Mouse (Mus musculus) lung, adult 2 months (tissue): ENCODE data around the gene Bpifb3. TPM values are rescaled to one million over a fixed set of nuclear protein-coding genes. Genes with fewer than 3 reads are reported as not detected.
A peak's percentile ranks its signal among the peaks of the same experiment; 100 is the strongest.

Experiments used
- DNase-seq: peaks from one replicate; pipeline ENCODE4 v3.0.0; 2022
- H3K4me1 ChIP-seq: fragments of 200-500 bp; 2 replicates; pipeline ENCODE4 v1.6.1; 2011; ENCODE audit warnings: low read length; ENCODE audit not compliant: control insufficient read depth, insufficient read depth
- H3K4me3 ChIP-seq: fragments of 200-500 bp; replicated peaks from 2 replicates; pipeline ENCODE3; 2011; ENCODE audit warnings: low read depth, mild to moderate bottlenecking, control low read depth, low read length; ENCODE audit errors: extremely low read depth
- CTCF ChIP-seq: fragments of 200-500 bp; IDR thresholded peaks from 2 replicates; pipeline ENCODE4 v1.5.1; 2011; ENCODE audit warnings: mild to moderate bottlenecking, low read length, control low read depth; ENCODE audit not compliant: insufficient read depth
- POLR2A ChIP-seq: fragments of 200-500 bp; IDR thresholded peaks from 2 replicates; pipeline ENCODE4 v1.6.1; 2011; ENCODE audit warnings: low read depth, mild to moderate bottlenecking, control low read depth, low read length, borderline replicate concordance; ENCODE audit errors: extremely low read depth
- WGBS: fragments of 180-500 bp; shearing (Covaris S2); methylation state at CpG from one replicate; pipeline ENCODE4 v1.1.7; 2018; 5-methylcytosine and 5-hydroxymethylcytosine counted together
- polyA plus RNA-seq: library from polyadenylated mRNA; depleted of rRNA; stranded (reverse); fragments of >200 nt; gene quantifications from 2 replicates; pipeline ENCODE4 v1.2.3, GENCODE M21; 2012; rRNA removed

The Bpifb3 gene
- not detected in 2 replicates for polyA plus RNA-seq

GRCm38 (mm10) chr2:153917930-153918329 is at the start of gene Bpifb3:
Gene Bpifb3 (plus strand): TSS chr2:153918230.
- DNase-seq, result no peak
- WGBS, result 75% methylated on average over 8 of the region's 8 CpGs
- Histone ChIP-seq H3K4me3 (no peak within 1 kb of the TSS), H3K4me1 (no peaks in the 10 kb centered on the region)
- no peak for TF ChIP-seq POLR2A
- no peak for TF ChIP-seq CTCF

- Histone ChIP-seq H3K4me1 (no peaks in the 10 kb centered on the region), H3K4me3 (no peak within 1 kb of the TSS)
- WGBS, result 81% methylated on average over 4 of the region's 4 CpGs
- DNase-seq, result no peak
- no peak for TF ChIP-seq CTCF
- no peak for TF ChIP-seq POLR2A
These were observed 47.0 kb upstream of the Bpifb3 start, which contains the start of gene Sun5 for GRCm38 (mm10) chr2:153870984-153871383. Gene Sun5 (minus strand): TSS chr2:153871084.

GRCm38 (mm10) chr2:153874745-153875144 is 43.3 kb upstream of the Bpifb3 start, which contains the start of gene Bpifb2:
Gene Bpifb2 (plus strand): TSS chr2:153875045.
- WGBS, result 59% methylated on average over 9 of the region's 9 CpGs
- TF ChIP-seq POLR2A (no peak), CTCF (no peak)
- Histone ChIP-seq H3K4me1 (no peaks in the 10 kb centered on the region), H3K4me3 (no peak within 1 kb of the TSS)
- no peak for DNase-seq

GRCm38 (mm10) chr2:153899111-153899510 is 18.9 kb upstream of the Bpifb3 start:
- no peak for DNase-seq
- H3K4me3 ChIP-seq, result no peak overlapping the region
- WGBS, result 75% methylated on average over 5 of the region's 5 CpGs
- TF ChIP-seq POLR2A (no peak), CTCF (no peak)
- H3K4me1 ChIP-seq, result no peaks in the 10 kb centered on the region

- DNase-seq, result no peak
- Histone ChIP-seq H3K4me3 (no peak within 1 kb of the TSS), H3K4me1 (no peaks in the 10 kb centered on the region)
- TF ChIP-seq CTCF, result no peak
- no peak for TF ChIP-seq POLR2A
- WGBS, result 71% methylated on average over 4 of the region's 4 CpGs
These were observed 17.9 kb upstream of the Bpifb3 start, which contains the start of gene Bpifb6 for GRCm38 (mm10) chr2:153900088-153900487. Gene Bpifb6 (plus strand): TSS chr2:153900388.

GRCm38 (mm10) chr2:153902726-153903125 is 15.3 kb upstream of the Bpifb3 start:
- Histone ChIP-seq H3K4me3 (no peak overlapping the region), H3K4me1 (no peaks in the 10 kb centered on the region)
- TF ChIP-seq CTCF, result no peak
- TF ChIP-seq POLR2A, result no peak
- DNase-seq, result no peak
- 78% methylated on average over 6 of the region's 6 CpGs for WGBS

GRCm38 (mm10) chr2:153906626-153907025 is 11.4 kb upstream of the Bpifb3 start:
- no peak for DNase-seq
- 82% methylated on average over 4 of the region's 4 CpGs for WGBS
- Histone ChIP-seq H3K4me3 (no peak overlapping the region), H3K4me1 (no peaks in the 10 kb centered on the region)
- no peak for TF ChIP-seq CTCF
- no peak for TF ChIP-seq POLR2A

GRCm38 (mm10) chr2:153914151-153914550 is 3.9 kb upstream of the Bpifb3 start:
- DNase-seq, result peak; percentile 24
- TF ChIP-seq CTCF (no peak), POLR2A (no peak)
- 36% methylated on average over 5 of the region's 5 CpGs for WGBS
- Histone ChIP-seq H3K4me1 (no peaks in the 10 kb centered on the region), H3K4me3 (no peak overlapping the region)

- no peak for DNase-seq
- 80% methylated on average over 6 of the region's 6 CpGs for WGBS
- Histone ChIP-seq H3K4me3 (no peak overlapping the region), H3K4me1 (no peaks in the 10 kb centered on the region)
- TF ChIP-seq POLR2A (no peak), CTCF (no peak)
These were observed 3.2 kb downstream of the Bpifb3 start for GRCm38 (mm10) chr2:153921246-153921645.

- Histone ChIP-seq H3K4me3 (no peak overlapping the region), H3K4me1 (no peaks in the 10 kb centered on the region)
- TF ChIP-seq POLR2A (no peak), CTCF (peak; percentile 87)
- 42% methylated on average over 3 of the region's 3 CpGs for WGBS
- DNase-seq, result peak; percentile 19
These were observed 11.9 kb downstream of the Bpifb3 start for GRCm38 (mm10) chr2:153929871-153930413.
